Mouse (Mus musculus): ENCODE results near the gene Plch2.

- no peak for TF ChIP-seq CTCF (IDR thresholded peaks at IDR 0.05; ENCODE audit: control insufficient read depth, insufficient read depth, insufficient read length)
- no peak for TF ChIP-seq CEBPB (IDR thresholded peaks at IDR 0.05; ENCODE audit: low read depth)
- TF ChIP-seq USF1 (IDR thresholded peaks at IDR 0.05; ENCODE audit: low read depth), result no peak
Observed at GRCm38 (mm10) chr4:154974163-154974611, 82.4 kb downstream of the Plch2 start.
